Mouse (Mus musculus): ENCODE results near the gene Dnajc5. TPM values are rescaled to one million over a fixed set of nuclear protein-coding genes. Genes with fewer than 3 reads are reported as not detected.

Dnajc5 gene
- polyA plus RNA-seq, 1 experiment from 2014 or later, result 77.4 TPM

DNA sequence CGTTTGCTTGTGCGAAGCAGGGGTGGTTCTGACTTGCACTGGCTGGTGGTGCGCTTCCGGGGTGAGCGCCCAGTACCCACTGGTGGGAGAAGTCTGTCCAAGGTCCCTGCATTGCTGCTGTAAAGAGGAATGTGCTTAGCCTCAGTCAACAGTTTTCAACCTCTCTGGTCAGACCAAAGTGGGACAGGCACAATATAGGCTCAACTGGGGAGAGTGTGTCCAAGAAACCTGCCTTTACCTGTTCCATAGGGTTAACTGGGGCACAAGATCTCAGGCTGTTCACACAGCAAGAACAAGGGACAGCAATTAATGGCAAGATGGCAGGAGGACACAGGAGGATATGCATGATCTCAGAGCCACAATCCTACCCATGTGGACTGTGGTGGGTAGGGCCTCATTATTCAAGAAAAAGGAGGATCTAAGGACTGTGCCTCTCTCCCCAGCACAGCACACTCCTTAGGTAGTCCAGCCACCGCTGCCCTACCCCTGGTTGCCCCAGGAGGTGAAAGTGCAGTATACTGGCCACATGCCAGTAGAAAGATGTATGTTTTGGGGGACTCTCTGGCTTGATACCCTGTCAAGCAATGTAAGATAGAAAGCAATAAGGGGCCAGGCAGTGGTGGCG is 54.7 kb downstream of the Dnajc5 start:
- no peak overlapping the region for H3K4me2 ChIP-seq

GRCm38 (mm10) chr2:181576613-181577012 is 56.3 kb downstream of the Dnajc5 start:
- Histone ChIP-seq H3K4me1 (peaks cover 43% of the 10 kb centered on the region), H3K9me3 (no peaks in the 10 kb centered on the region), H3K27ac (replicated peaks) (no peak overlapping the region), H3K9ac (no peak overlapping the region), H3K27me3 (replicated peaks) (no peaks in the 10 kb centered on the region), H3K36me3 (peaks cover 31% of the 10 kb centered on the region), H3K4me2 (no peak overlapping the region), H3K4me3 (no peak overlapping the region)
- ATAC-seq (ENCODE audit: extremely low read depth, insufficient number of reproducible peaks, low FRiP score, low TSS enrichment), result no peak
- WGBS, result 73% methylated on average over 2 of the region's 2 CpGs

More for the DNA sequence above, 54.7 kb downstream of the Dnajc5 start:
- no peak for ATAC-seq (ENCODE audit: extremely low read depth, insufficient number of reproducible peaks, low FRiP score, low TSS enrichment)
- H3K4me1 ChIP-seq, result peaks cover 42% of the 10 kb centered on the region
- no peaks in the 10 kb centered on the region for H3K27me3 ChIP-seq (replicated peaks)
- WGBS, result 92% methylated on average over 7 of the region's 7 CpGs
- no peaks in the 10 kb centered on the region for H3K9me3 ChIP-seq
- H3K4me3 ChIP-seq, result no peak overlapping the region
- no peak overlapping the region for H3K27ac ChIP-seq (replicated peaks)
- peaks cover 35% of the 10 kb centered on the region for H3K36me3 ChIP-seq
- H3K9ac ChIP-seq, result no peak overlapping the region

GRCm38 (mm10) chr2:181577126-181577525 is 56.8 kb downstream of the Dnajc5 start:
- Histone ChIP-seq H3K9ac (no peak overlapping the region), H3K27ac (replicated peaks) (no peak overlapping the region), H3K4me1 (peaks cover 45% of the 10 kb centered on the region), H3K9me3 (no peaks in the 10 kb centered on the region), H3K4me3 (no peak overlapping the region), H3K36me3 (peaks cover 26% of the 10 kb centered on the region), H3K4me2 (no peak overlapping the region), H3K27me3 (replicated peaks) (no peaks in the 10 kb centered on the region)
- 63% methylated on average over 2 of the region's 2 CpGs for WGBS
- no peak for ATAC-seq (ENCODE audit: extremely low read depth, insufficient number of reproducible peaks, low FRiP score, low TSS enrichment)

DNA sequence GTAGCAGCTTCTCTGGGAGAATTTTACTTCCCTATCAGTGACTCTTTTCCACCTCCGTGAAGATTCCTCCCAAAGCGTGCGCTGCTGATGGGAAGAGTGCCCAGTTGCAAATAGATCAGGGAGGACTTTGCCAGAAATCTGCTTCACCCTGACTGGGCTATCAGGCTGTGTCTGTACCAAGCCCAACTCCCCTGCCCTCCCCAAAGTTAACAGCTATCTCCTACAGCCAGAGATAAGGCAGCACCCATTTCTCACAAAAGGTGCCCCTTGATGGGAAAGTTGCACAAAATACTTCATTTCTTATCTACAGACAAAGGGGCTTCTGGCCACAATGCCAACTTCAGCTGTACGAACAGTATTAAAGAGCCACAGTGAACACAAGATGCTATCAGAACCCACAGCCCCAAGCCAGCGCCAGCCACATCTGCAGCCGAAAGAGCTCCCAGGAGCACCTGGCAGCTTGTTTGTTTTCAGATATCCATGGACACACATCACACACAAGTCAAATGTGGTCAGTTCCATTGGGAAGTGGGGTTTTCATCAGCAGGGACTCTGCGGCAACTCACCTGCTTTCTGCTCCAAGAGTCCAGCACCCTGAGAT is 57.8 kb downstream of the Dnajc5 start:
- 42% methylated on average over 7 of the region's 7 CpGs for WGBS
- peak overlapping the region; percentile 58 for H3K27ac ChIP-seq (replicated peaks)
- peaks cover 48% of the 10 kb centered on the region for H3K4me1 ChIP-seq
- H3K4me2 ChIP-seq, result peak overlapping the region; percentile 25
- H3K9me3 ChIP-seq, result no peaks in the 10 kb centered on the region
- peak overlapping the region; percentile 97 for H3K9ac ChIP-seq
- no peaks in the 10 kb centered on the region for H3K27me3 ChIP-seq (replicated peaks)
- peaks cover 19% of the 10 kb centered on the region for H3K36me3 ChIP-seq
- ATAC-seq (ENCODE audit: extremely low read depth, insufficient number of reproducible peaks, low FRiP score, low TSS enrichment), result no peak
- H3K4me3 ChIP-seq, result no peak overlapping the region

DNA sequence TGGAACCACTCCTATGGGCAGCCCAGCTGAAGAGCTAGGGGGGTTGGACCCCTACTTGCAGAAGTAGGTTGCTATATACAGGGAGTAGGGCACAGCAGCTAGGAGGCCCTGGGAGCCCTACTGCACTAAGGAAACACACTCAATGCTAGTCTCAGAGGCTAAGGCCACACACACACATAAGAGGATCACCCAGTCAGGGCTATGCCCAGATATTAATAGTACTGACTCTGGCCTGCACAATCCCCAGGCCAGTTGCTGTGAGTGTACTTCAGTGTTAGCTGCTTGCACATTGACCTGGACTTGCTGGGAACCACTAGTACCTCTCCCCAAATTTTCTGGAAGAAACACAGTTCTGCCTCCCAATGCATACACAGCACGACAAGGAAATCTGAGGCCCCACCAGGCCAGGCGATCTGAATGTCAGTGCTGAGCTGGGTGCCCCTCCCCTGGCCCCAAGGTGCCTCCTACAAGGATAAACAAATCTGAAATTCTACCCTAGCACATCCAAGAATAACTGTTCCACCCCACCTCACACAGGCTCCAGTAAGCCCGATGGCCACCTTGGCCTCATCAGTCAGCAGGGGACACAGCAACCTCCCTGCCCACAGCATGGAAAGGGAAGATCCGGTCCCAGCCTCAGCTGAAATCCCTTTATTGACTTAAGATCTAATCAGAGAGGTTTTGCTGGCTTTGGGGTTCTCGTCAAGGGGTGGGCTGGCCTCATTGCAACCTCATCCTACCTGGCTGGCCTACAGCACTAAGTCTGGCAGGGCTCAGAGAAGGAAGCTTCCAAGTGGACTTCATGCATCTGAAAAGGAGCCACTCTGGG is 58.7 kb downstream of the Dnajc5 start:
- Histone ChIP-seq H3K4me2 (peak overlapping the region; percentile 24; the same call in 1 of the 2 replicates), H3K27ac (replicated peaks) (peak overlapping the region; percentile 58), H3K4me1 (peaks cover 48% of the 10 kb centered on the region), H3K4me3 (no peak overlapping the region), H3K36me3 (peaks cover 18% of the 10 kb centered on the region), H3K9ac (peak overlapping the region; percentile 97), H3K9me3 (no peaks in the 10 kb centered on the region), H3K27me3 (replicated peaks) (no peaks in the 10 kb centered on the region)
- WGBS, result 33% methylated on average over 5 of the region's 5 CpGs
- ATAC-seq (ENCODE audit: extremely low read depth, insufficient number of reproducible peaks, low FRiP score, low TSS enrichment), result no peak

DNA sequence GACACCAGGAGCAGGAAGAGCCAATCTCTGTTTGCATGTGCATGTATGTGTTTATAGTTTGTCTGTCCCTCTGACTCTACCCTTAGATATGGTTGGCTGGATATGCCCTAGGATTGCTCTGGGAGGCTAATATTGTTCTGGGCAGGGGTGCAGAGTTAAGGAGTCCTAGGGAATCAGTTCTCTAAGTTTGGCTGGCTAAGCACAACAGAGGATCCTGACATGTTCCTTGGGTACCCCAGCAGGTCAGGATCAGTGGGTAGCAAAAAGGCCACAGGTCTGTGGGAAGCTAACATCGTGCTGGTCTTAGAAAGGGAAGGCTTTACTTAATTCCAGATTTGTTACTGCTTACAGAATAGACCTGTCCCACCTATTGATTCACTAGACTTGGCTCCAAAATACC is 59.4 kb downstream of the Dnajc5 start:
- Histone ChIP-seq H3K4me3 (no peak overlapping the region), H3K27me3 (replicated peaks) (no peaks in the 10 kb centered on the region), H3K9ac (peak overlapping the region; percentile 97), H3K27ac (replicated peaks) (0 out of 2 replicates have a peak overlapping the region, but pooled peaks have one; percentile 58), H3K36me3 (peaks cover 18% of the 10 kb centered on the region), H3K9me3 (no peaks in the 10 kb centered on the region), H3K4me1 (peaks cover 48% of the 10 kb centered on the region), H3K4me2 (peak overlapping the region; percentile 92; the same call in 1 of the 2 replicates)
- WGBS, result 92% methylated on average over 1 of the region's 1 CpGs
- ATAC-seq (ENCODE audit: extremely low read depth, insufficient number of reproducible peaks, low FRiP score, low TSS enrichment), result no peak

GRCm38 (mm10) chr2:181580131-181580772 is 60.0 kb downstream of the Dnajc5 start:
- Histone ChIP-seq H3K27me3 (replicated peaks) (no peaks in the 10 kb centered on the region), H3K36me3 (peaks cover 22% of the 10 kb centered on the region), H3K4me3 (peak overlapping the region; percentile 91), H3K9me3 (no peaks in the 10 kb centered on the region), H3K9ac (peak overlapping the region; percentile 97), H3K27ac (replicated peaks) (peak overlapping the region; percentile 97), H3K4me2 (peak overlapping the region; percentile 92), H3K4me1 (peaks cover 48% of the 10 kb centered on the region)
- WGBS, result 71% methylated on average over 5 of the region's 5 CpGs
- no peak for ATAC-seq (ENCODE audit: extremely low read depth, insufficient number of reproducible peaks, low FRiP score, low TSS enrichment)

DNA sequence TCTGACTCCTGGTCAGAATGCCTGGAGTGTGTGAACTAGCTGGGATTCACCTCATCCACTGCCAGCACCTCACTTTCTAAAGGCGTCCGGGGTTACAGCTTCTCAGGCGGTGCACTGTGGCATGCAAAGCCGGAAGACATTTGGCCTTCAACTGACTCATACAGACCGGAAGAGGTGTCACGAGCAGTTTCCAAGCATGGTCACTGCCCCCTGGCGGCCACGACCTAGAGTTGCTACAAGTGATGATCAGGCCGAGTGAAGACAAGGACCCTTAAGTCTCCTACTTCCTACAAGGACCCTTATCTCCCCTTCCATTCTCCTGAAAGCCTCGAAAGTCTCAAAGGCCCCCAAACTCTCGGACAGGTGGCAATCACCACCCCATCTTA is 60.7 kb downstream of the Dnajc5 start:
- H3K4me1 ChIP-seq, result peaks cover 48% of the 10 kb centered on the region
- under 1% methylated on average over 11 of the region's 11 CpGs for WGBS
- no peaks in the 10 kb centered on the region for H3K27me3 ChIP-seq (replicated peaks)
- peak overlapping the region; percentile 92 for H3K4me2 ChIP-seq
- H3K9ac ChIP-seq, result peak overlapping the region; percentile 97
- no peaks in the 10 kb centered on the region for H3K9me3 ChIP-seq
- ATAC-seq (ENCODE audit: extremely low read depth, insufficient number of reproducible peaks, low FRiP score, low TSS enrichment), result peak; percentile 61
- peak overlapping the region; percentile 97 for H3K27ac ChIP-seq (replicated peaks)
- H3K36me3 ChIP-seq, result peaks cover 29% of the 10 kb centered on the region
- H3K4me3 ChIP-seq, result peak overlapping the region; percentile 91

DNA sequence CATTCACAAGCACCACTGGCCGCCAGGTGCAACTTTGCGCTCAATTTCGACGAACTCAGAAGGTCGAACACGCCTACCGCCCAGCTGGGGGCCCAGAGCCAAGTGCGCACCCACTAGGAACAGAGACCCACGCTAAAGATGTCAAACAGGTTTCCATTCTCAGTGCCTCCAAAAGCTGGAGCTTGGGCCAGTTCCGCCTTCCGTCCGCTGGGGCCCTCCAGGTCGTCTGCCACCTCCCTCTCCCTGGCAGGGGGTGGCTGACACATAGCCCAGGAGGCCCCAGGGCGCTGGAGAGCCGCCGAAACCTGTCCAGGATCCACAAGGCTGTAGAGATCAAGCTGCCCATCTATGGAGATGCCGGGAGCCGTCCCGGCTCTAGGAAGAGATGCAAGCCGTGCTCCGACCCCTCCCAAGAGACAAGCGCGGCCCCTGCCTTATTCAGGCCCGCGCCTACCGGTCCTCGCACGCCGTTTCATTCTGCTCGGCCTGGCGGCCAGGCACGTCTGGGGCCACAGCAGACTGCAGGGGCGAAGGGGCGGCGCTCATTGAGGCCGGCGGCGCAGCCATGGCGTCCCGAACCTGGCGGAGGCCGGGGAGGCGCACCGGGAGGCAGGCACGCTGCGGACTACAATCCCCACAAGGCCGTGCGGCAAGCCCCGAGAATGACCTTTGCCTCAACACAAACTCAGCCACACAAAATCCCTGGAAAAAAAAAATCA is 61.3 kb downstream of the Dnajc5 start:
- H3K9me3 ChIP-seq, result no peaks in the 10 kb centered on the region
- peak overlapping the region; percentile 92 for H3K4me2 ChIP-seq
- H3K9ac ChIP-seq, result peak overlapping the region; percentile 97
- no peaks in the 10 kb centered on the region for H3K27me3 ChIP-seq (replicated peaks)
- ATAC-seq (ENCODE audit: extremely low read depth, insufficient number of reproducible peaks, low FRiP score, low TSS enrichment), result peak; percentile 70
- WGBS, result under 1% methylated on average over 49 of the region's 49 CpGs
- H3K4me3 ChIP-seq, result peak overlapping the region; percentile 91
- peaks cover 35% of the 10 kb centered on the region for H3K36me3 ChIP-seq
- H3K4me1 ChIP-seq, result peaks cover 46% of the 10 kb centered on the region
- H3K27ac ChIP-seq (replicated peaks), result peak overlapping the region; percentile 97

DNA sequence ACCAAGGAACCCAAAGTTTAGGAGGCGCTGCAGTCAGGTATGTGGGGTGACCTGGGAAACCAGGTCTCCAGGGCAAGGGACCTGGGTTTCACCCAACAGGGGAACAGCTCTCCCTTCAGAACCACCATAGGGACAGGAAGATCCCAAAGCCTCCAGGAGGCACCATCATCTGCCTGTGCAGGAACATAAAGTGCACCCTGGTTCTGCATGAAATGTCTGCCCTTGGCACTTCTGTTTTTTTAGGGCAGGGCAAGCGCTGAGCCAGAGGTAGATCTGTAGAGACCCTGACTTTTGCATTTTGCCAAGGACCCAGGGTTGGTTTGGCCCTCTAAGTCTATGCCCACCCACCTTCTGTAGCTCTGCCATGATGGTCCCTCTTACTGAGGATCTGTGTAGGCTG is 62.1 kb downstream of the Dnajc5 start:
- 83% methylated on average over 2 of the region's 2 CpGs for WGBS
- Histone ChIP-seq H3K4me1 (peaks cover 40% of the 10 kb centered on the region), H3K4me2 (peak overlapping the region; percentile 92), H3K4me3 (peak overlapping the region; percentile 91), H3K9ac (peak overlapping the region; percentile 97), H3K27me3 (replicated peaks) (no peaks in the 10 kb centered on the region), H3K27ac (replicated peaks) (no peak overlapping the region), H3K36me3 (peaks cover 43% of the 10 kb centered on the region), H3K9me3 (no peaks in the 10 kb centered on the region)
- no peak for ATAC-seq (ENCODE audit: extremely low read depth, insufficient number of reproducible peaks, low FRiP score, low TSS enrichment)
